Mouse (Mus musculus): ENCODE data around the gene Scyl2.

DNA sequence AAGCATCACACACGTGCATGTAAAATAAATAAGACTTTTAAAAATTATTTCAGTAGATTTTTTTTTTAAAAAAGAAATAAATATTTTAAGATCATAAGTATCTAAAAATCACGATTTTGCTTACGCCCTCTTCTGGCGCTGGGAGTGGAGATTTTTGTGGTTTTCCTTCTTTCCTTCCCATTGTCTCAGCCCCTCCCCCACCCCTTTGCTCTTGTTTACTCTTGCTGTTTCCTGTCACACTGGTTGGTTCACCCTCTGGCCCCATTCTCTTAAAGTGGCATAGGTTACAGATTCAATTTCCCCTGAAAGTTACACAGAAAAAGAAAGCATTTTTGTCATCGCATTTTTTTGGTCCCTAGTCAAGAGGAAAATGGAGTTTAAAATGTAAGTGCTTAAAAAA lies 17.0 kb upstream of the Scyl2 start:
- TF ChIP-seq CTCF (IDR thresholded peaks at IDR 0.05; ENCODE audit: low read depth) (no peak), EP300 (IDR thresholded peaks at IDR 0.05; ENCODE audit: low read depth) (no peak)
